Mouse (Mus musculus): ENCODE measurements around the gene Phyh. TPM values are rescaled to one million over a fixed set of nuclear protein-coding genes. Genes with fewer than 3 reads are reported as not detected.

The Phyh gene
- polyA plus RNA-seq (2012; ENCODE audit: low replicate concordance): 10.7 and 29.0 TPM in 2 replicates

DNA sequence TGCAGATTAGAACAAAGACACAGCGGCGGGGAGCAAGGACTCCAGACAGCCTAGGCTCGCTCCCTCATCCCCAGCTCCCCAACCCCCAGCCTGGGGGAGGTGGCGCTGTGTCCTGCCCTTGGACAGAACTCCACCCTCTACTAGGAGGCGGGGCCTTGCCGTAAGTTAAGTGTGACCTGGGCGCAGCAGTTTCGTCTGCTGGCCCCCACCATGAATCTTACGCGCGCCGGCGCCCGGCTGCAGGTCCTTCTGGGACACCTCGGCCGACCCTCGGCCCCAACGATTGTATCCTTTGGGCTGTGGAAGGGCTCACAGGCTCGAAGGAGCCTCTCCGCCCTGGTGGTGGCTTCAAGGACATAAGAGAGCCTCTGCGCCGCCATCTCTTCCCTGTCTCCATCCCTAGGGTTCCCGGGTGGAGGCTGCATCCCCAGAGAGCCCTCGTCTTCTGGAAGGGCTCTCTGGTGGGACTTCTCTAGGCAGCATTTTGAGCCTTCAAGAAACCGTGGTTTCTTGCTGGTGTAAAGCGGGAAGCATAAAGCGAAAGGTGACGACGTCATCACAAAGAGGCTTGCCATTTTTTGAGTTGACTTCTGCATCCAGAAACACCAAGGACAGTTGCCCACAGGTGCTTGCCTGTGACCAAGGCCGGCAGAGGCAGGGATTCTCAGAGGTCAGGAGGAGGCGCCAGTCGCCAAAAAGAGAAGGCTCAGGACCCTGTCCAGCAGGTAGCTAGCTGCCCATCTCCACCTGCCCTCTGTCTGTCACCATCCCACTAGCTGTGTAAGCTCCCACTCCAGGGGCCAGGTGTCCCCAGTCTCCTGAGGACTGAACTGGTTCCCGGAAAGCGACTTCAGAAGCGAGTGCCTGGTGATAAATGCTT, at the start of gene Phyh:
TSS of gene Phyh (plus strand) at position 160 of the 880 bp plus-strand sequence.

DNA sequence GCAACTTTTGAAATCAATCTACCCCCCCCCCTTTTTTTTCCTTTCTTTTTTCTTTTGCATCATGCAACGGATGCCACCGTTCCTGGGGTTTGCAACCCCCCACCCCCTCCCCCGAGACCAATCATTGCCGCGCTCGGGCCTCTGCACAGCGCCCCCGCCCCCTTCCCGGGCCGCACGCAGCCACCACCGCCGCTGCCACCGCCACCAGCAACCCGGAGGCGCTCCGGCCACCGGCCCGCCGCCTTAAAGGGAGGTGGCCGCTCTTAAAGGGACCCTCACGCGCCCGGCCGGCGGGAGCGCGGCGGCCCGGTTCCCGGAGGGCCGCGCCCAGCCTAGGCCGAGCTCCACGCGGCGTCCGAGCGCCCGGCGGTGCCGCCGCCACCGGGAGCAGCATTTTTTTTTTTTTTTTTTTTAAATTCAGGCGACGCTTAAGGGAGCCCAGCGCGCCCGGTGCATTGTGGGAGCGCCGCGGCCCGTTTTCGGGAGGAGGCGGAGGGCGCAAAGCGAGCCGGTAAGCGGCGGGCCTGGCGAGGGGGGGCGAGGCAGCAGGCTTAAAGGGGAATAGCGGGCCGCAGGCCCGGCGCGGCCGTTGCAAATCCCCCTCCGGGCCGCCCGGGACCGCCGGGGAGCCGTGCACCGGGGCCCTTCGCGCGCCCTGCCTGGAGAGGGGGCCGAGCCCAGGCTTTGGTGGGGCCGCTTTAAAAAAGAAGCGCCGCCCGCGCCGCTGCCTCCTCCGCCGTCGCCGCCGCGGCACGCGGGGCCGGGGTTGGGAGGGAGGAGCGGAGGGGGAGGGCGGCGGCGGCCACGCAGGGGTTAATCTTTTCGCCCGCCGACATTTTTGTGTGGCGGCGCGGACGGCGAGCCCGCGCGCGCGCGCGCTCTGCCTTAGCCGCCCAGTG, 37.2 kb upstream of the Phyh start, which contains the start of gene Sephs1:
TSS of gene Sephs1 (plus strand) at position 215 of the 899 bp plus-strand sequence.

DNA sequence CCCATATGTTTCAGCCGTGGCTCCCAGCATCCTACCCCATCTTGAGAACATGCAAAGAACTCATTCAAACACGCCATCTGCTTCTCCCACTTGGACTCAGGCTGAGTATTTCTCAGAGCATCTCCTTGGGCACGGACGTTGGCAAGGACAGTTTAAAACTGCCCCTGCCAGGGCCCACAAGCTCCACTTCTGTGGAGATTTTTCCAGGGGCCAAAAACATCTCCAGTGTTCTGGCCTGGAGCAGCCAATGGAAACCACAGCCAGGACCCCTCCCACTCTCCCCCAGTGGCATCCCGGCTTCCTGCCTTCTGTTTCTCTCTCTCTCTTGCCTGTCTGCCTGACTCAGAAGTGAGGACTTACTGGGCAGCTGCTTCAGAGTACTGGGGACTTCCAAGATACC, 57.0 kb downstream of the Phyh start, which contains the start of gene Ucma:
TSS of gene Ucma (plus strand) at position 316 of the 400 bp plus-strand sequence.

Other genes starting within 250 kb of the Phyh start
- not detected in 2 replicates for gene Bend7, start 201.2 kb upstream of the Phyh start, polyA plus RNA-seq (2012; ENCODE audit: low replicate concordance)
- gene Sephs1, start 37.5 kb upstream of the Phyh start, polyA plus RNA-seq (2012; ENCODE audit: low replicate concordance): 3.7 and 6.9 TPM in 2 replicates
- not detected in 2 replicates for gene Ucma, start 57.1 kb downstream of the Phyh start, polyA plus RNA-seq (2012; ENCODE audit: low replicate concordance)
- 1.00 and 4.9 TPM in 2 replicates for gene Mcm10, start 93.8 kb downstream of the Phyh start, polyA plus RNA-seq (2012; ENCODE audit: low replicate concordance)
- 4.8 and 7.6 TPM in 2 replicates for gene Optn, start 145.0 kb downstream of the Phyh start, polyA plus RNA-seq (2012; ENCODE audit: low replicate concordance)
- not detected in 2 replicates for gene Ccdc3, start 218.8 kb downstream of the Phyh start, polyA plus RNA-seq (2012; ENCODE audit: low replicate concordance)